Mouse (Mus musculus) intestine, postnatal 0 days (tissue): Measurements from ENCODE around the gene 9130409I23Rik. TPM values are rescaled to one million over a fixed set of nuclear protein-coding genes. Genes with fewer than 3 reads are reported as not detected.

Experiments
- ATAC-seq: fragments of 200-750 bp; cut with Nextera tagmentation; 2 replicates; pipeline ENCODE4 v1.8.0; 2017; ENCODE audit warnings: mild to moderate bottlenecking, moderate TSS enrichment, moderate library complexity
- H3K27ac ChIP-seq: fragments of 300-500 bp; sonication (generic); 2 replicates; pipeline ENCODE4 v1.5.1; 2014; ENCODE audit warnings: mild to moderate bottlenecking, low read depth, low read length, moderate library complexity
- H3K27me3 ChIP-seq: fragments of 300-500 bp; sonication (generic); replicated peaks from 2 replicates; pipeline ENCODE4 v1.6.1; 2014; ENCODE audit warnings: low read length, mixed read lengths; ENCODE audit not compliant: control insufficient read depth, insufficient read depth
- H3K36me3 ChIP-seq: fragments of 300-500 bp; sonication (generic); 2 replicates; pipeline ENCODE4 v1.6.1; 2014; ENCODE audit warnings: mild to moderate bottlenecking, moderate library complexity; ENCODE audit not compliant: control insufficient read depth, insufficient read depth
- H3K4me1 ChIP-seq: fragments of 300-500 bp; sonication (generic); replicated peaks from 2 replicates; pipeline ENCODE4 v1.6.1; 2014; ENCODE audit warnings: antibody characterized with exemption, low read length, mixed read lengths; ENCODE audit not compliant: control insufficient read depth, insufficient read depth
- H3K4me2 ChIP-seq: fragments of 300-500 bp; sonication (generic); replicated peaks from 2 replicates; pipeline ENCODE4 v1.6.1; 2014; ENCODE audit warnings: low read depth, mild to moderate bottlenecking, moderate library complexity
- H3K4me3 ChIP-seq: fragments of 300-500 bp; sonication (generic); 2 replicates; pipeline ENCODE4 v1.5.1; 2014; ENCODE audit warnings: low read depth, low read length
- H3K9ac ChIP-seq: fragments of 300-500 bp; sonication (generic); 2 replicates; pipeline ENCODE4 v1.6.1; 2014; ENCODE audit warnings: mild to moderate bottlenecking, low read depth, low read length
- H3K9me3 ChIP-seq: fragments of 300-500 bp; sonication (generic); 2 replicates; pipeline ENCODE4 v1.6.1; 2016; ENCODE audit warnings: mixed run types; ENCODE audit not compliant: control insufficient read depth
- CTCF ChIP-seq: sonication (generic); IDR thresholded peaks from 2 replicates; pipeline ENCODE4 v1.5.1; 2016; ENCODE audit warnings: low read depth, mild to moderate bottlenecking, control low read depth, antibody characterized with exemption, moderate library complexity
- WGBS: fragments of 180-500 bp; shearing (Covaris S2); extraction: QIAGEN DNeasy Blood & Tissue Kit; methylation state at CpG from one replicate; pipeline ENCODE4 v1.1.7; 2014; 5-methylcytosine and 5-hydroxymethylcytosine counted together
- polyA plus RNA-seq: library from polyadenylated mRNA; unstranded; fragments of >200 nt; fragmentation: Nextera tagmentation; extraction: Ambion mirVana; gene quantifications from 2 replicates; pipeline ENCODE4 v1.2.1, GENCODE M21; 2015

9130409I23Rik gene
- polyA plus RNA-seq, 1 experiment from 2014 or later: 0.09 TPM

DNA sequence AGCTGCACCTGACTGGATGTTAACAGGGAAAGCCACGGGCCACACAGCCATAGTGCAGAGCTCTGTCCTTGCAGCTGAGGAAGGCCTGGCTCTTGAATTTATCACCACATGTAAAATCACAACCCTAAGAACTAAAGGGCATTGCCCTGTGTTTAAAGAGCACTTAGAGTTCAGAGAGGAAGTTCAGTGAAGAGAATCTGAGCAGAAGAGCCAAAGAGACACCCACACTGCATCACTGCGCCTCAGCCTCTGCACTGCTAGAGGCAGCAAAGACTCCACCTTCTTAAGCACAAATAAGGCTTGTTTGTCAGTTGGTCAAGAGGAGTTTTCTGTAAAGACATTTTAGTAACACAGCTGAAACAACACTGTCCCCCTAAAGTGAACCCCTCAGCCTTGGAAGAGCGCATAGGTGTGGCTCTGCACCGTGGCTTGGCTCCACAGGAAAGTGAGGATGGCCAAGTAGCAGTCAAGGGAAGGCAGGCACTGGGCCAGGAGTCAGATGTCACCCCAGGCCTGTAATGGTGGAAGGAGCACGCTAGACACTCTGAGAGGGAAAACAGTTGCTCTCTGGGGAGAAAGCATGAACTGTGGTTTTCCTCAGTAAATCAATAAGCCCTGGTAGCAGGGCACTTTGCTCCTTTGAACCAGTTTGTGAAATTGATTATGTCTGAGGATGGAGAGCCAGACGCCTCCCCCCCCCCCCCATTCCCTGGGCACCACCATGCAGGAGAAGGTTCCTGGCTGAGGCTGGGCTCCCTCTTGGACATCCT is 36.1 kb upstream of the 9130409I23Rik start:
- no peak for TF ChIP-seq CTCF
- WGBS: 78% methylated on average over 6 of the region's 6 CpGs
- ATAC-seq: no peak
- Histone ChIP-seq H3K36me3 (no peaks in the 10 kb centered on the region), H3K9me3 (no peaks in the 10 kb centered on the region), H3K27ac (no peak overlapping the region), H3K9ac (no peak overlapping the region), H3K27me3 (no peaks in the 10 kb centered on the region), H3K4me2 (no peak overlapping the region), H3K4me3 (no peak overlapping the region), H3K4me1 (0 out of 2 replicates have a peak, but pooled peaks cover 3% of the 10 kb centered on the region)

GRCm38 (mm10) chr1:181015558-181015957 is 35.5 kb upstream of the 9130409I23Rik start:
- Histone ChIP-seq H3K9me3 (no peaks in the 10 kb centered on the region), H3K27me3 (no peaks in the 10 kb centered on the region), H3K9ac (no peak overlapping the region), H3K36me3 (no peaks in the 10 kb centered on the region), H3K4me2 (no peak overlapping the region), H3K4me3 (no peak overlapping the region), H3K27ac (no peak overlapping the region), H3K4me1 (0 out of 2 replicates have a peak, but pooled peaks cover 3% of the 10 kb centered on the region)
- TF ChIP-seq CTCF: no peak
- ATAC-seq: no peak

DNA sequence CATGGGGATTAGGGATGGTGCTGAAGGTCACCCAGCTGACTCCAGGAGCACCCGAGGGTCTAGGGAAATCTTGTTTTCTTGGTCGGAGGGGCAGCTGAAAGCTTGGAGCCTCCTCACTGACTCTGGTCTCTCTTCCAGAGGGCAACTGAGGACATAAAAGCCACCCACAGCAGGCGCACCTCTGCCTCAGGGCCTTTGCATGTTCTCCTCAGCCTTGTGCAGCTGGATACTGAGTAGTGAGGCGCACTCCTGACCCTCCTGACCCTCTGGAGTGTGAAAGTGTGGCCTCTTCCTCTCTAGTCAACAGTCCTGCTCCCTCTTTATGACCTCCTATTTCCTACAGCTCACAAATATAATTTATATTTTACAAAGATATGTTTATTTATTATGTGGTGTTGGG is 35.0 kb upstream of the 9130409I23Rik start:
- no peak overlapping the region for H3K4me2 ChIP-seq
- ATAC-seq: no peak
- H3K9me3 ChIP-seq: no peaks in the 10 kb centered on the region
- H3K4me1 ChIP-seq: 0 out of 2 replicates have a peak, but pooled peaks cover 3% of the 10 kb centered on the region
- no peak overlapping the region for H3K9ac ChIP-seq
- TF ChIP-seq CTCF: no peak
- peak overlapping the region; percentile 37; the same call in 1 of the 2 replicates for H3K27ac ChIP-seq
- WGBS: 74% methylated on average over 4 of the region's 4 CpGs
- H3K36me3 ChIP-seq: no peaks in the 10 kb centered on the region
- H3K27me3 ChIP-seq: no peaks in the 10 kb centered on the region
- no peak overlapping the region for H3K4me3 ChIP-seq

- no peak overlapping the region for H3K27ac ChIP-seq
- no peaks in the 10 kb centered on the region for H3K27me3 ChIP-seq
- TF ChIP-seq CTCF: no peak
- 0 out of 2 replicates have a peak, but pooled peaks cover 3% of the 10 kb centered on the region for H3K4me1 ChIP-seq
- ATAC-seq: peak; percentile 32
- H3K36me3 ChIP-seq: no peaks in the 10 kb centered on the region
- 6% methylated on average over 21 of the region's 21 CpGs for WGBS
- peak overlapping the region; percentile 81 for H3K4me2 ChIP-seq
- no peaks in the 10 kb centered on the region for H3K9me3 ChIP-seq
- H3K9ac ChIP-seq: peak overlapping the region; percentile 23; the same call in 1 of the 2 replicates
- H3K4me3 ChIP-seq: peak overlapping the region; percentile 43
Observed at GRCm38 (mm10) chr1:181016532-181017131, 34.4 kb upstream of the 9130409I23Rik start.

DNA sequence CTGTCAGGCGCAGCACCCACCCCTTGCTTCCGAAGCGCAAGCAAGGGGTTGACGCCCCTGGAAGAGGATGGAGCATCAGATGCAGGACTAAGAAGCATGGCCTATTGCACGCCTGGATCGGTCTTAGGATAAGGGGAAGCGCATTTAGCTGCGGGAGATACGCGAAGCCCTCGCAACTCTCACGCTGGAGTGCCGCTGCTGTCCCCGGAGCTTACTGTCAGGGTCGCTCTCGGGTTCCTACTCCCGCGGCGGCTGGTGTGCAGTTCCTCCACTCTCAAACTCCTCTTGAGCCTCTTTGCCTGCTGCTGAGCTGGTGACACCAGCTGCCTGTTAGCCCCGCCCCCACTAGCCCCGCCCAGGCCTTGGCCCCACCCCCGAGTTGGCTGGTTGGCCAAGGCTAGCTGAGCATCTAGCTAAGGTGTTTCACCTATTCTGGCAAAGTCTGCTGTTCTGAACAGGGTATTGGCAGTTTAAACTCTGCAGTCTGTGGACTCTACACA is 33.8 kb upstream of the 9130409I23Rik start:
- Histone ChIP-seq H3K4me3 (peak overlapping the region; percentile 43), H3K4me2 (peak overlapping the region; percentile 81), H3K9me3 (no peaks in the 10 kb centered on the region), H3K9ac (peak overlapping the region; percentile 23; the same call in 1 of the 2 replicates), H3K4me1 (0 out of 2 replicates have a peak, but pooled peaks cover 3% of the 10 kb centered on the region), H3K36me3 (no peaks in the 10 kb centered on the region), H3K27ac (no peak overlapping the region), H3K27me3 (no peaks in the 10 kb centered on the region)
- peak; percentile 70 for ATAC-seq
- 0 out of 2 replicates have a peak, but pooled peaks have one; percentile 3 for TF ChIP-seq CTCF
- WGBS: 0% methylated on average over 22 of the region's 22 CpGs

GRCm38 (mm10) chr1:181017890-181018420 is 33.1 kb upstream of the 9130409I23Rik start:
- Histone ChIP-seq H3K27me3 (no peaks in the 10 kb centered on the region), H3K4me3 (no peak overlapping the region), H3K4me1 (0 out of 2 replicates have a peak, but pooled peaks cover 3% of the 10 kb centered on the region), H3K4me2 (no peak overlapping the region), H3K27ac (no peak overlapping the region), H3K9ac (no peak overlapping the region), H3K36me3 (no peaks in the 10 kb centered on the region), H3K9me3 (no peaks in the 10 kb centered on the region)
- ATAC-seq: no peak
- WGBS: 74% methylated on average over 13 of the region's 13 CpGs
- TF ChIP-seq CTCF: no peak
